Mouse (Mus musculus) myocyte (in vitro differentiated cells): Measurements from ENCODE around the gene Disc1.

Experiments
- CEBPB ChIP-seq: IDR thresholded peaks from 2 replicates; pipeline ENCODE4 v1.6.1; 2011; ENCODE audit warnings: mild to moderate bottlenecking, moderate library complexity; ENCODE audit not compliant: poor library complexity, insufficient read depth, severe bottlenecking
- E2F4 ChIP-seq: IDR thresholded peaks from one replicate; pipeline ENCODE4 v1.6.1; 2011; ENCODE audit warnings: mild to moderate bottlenecking, control low read depth, moderate library complexity; ENCODE audit not compliant: insufficient read depth
- MYOG ChIP-seq, 3 experiments: IDR thresholded peaks; one replicate each; pipeline ENCODE4 v1.6.1; 2011; ENCODE audit warnings: control low read depth in 2 of 3, low read depth in 2 of 3, mild to moderate bottlenecking in 2 of 3; ENCODE audit not compliant: insufficient read length in 2 of 3, control insufficient read depth in 1 of 3, insufficient read depth in 1 of 3
- POLR2A ChIP-seq: IDR thresholded peaks from one replicate; pipeline ENCODE4 v1.6.1; 2011; ENCODE audit warnings: low read depth, mild to moderate bottlenecking, control low read depth, moderate library complexity; ENCODE audit not compliant: insufficient read length
- SRF ChIP-seq: IDR thresholded peaks from one replicate; pipeline ENCODE4 v1.6.1; 2011; ENCODE audit warnings: low read depth; ENCODE audit not compliant: control insufficient read depth, insufficient read length

GRCm38 (mm10) chr8:125131265-125131664, 77.3 kb downstream of the Disc1 start:
- no peak for TF ChIP-seq POLR2A
- TF ChIP-seq SRF, result no peak
- no peak for TF ChIP-seq E2F4
- no peak for TF ChIP-seq CEBPB
- no peak for TF ChIP-seq MYOG (IDR thresholded peaks at IDR 0.05; ENCODE audit: control insufficient read depth in 1 of 3, insufficient read depth in 1 of 3, insufficient read length in 2 of 3, low read depth in 2 of 3)
